Mouse (Mus musculus): ENCODE results near the gene Spdye4c. TPM values are rescaled to one million over a fixed set of nuclear protein-coding genes. Genes with fewer than 3 reads are reported as not detected.

The Spdye4c gene
- polyA plus RNA-seq, 1 experiment from 2014 or later: not detected

DNA sequence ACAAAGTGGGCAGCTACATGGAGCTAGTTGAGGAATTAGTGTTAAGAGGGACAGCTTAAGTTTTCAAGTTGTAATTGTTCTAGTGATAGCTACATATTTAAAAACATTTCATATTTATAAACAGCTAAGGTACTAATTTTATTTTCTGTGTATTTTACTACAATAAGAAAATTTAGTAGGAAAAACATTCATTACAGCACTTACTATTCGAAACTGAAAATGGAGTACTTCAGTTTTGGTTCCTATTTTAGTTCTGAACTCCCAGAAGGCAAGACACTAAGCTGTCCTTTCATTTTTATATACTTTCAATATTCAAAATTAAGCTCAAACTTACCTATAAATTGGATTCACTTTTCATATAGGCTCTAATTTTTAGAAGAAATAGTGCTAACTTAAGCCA is 29.6 kb downstream of the Spdye4c start:
- ATAC-seq (ENCODE audit: low FRiP score) (no peak), DNase-seq (ENCODE audit: low spot score) (no peak)
- peaks cover 16% of the 10 kb centered on the region for H3K36me3 ChIP-seq (ENCODE audit: control insufficient read depth, insufficient read depth, low read length)
- no peak overlapping the region for H3K4me3 ChIP-seq (ENCODE audit: low read depth, low read length)
- H3K9ac ChIP-seq (ENCODE audit: low read depth, low read length): no peak overlapping the region
- WGBS: 98% methylated on average over 1 of the region's 1 CpGs
- no peaks in the 10 kb centered on the region for H3K4me1 ChIP-seq (replicated peaks; ENCODE audit: control insufficient read depth, insufficient read depth, low read length)
- H3K27me3 ChIP-seq (ENCODE audit: control insufficient read depth, insufficient read depth, low read length): no peaks in the 10 kb centered on the region
- H3K4me2 ChIP-seq (replicated peaks; ENCODE audit: low read depth, low read length): no peak overlapping the region
- no peak overlapping the region for H3K27ac ChIP-seq (ENCODE audit: low read depth, low read length)
- H3K9me3 ChIP-seq (ENCODE audit: control insufficient read depth, low read length): no peaks in the 10 kb centered on the region

Other genes starting within 250 kb of the Spdye4c start
- 92.6 TPM in 2 replicates for gene Anapc1, start 96.2 kb downstream of the Spdye4c start, polyA plus RNA-seq (2014; fragmentation: Nextera tagmentation; extraction: Ambion mirVana)
- gene Mertk, start 107.7 kb downstream of the Spdye4c start, polyA plus RNA-seq (2014; fragmentation: Nextera tagmentation; extraction: Ambion mirVana): 4.4 and 5.0 TPM in 2 replicates
- gene Tmem87b, start 226.9 kb downstream of the Spdye4c start, polyA plus RNA-seq (2014; fragmentation: Nextera tagmentation; extraction: Ambion mirVana): 29.9 and 33.6 TPM in 2 replicates

All from hindbrain, embryonic 11.5 days (tissue).